ENCODE assay signal across 8 mouse cellular contexts in the genomic region with DNA sequence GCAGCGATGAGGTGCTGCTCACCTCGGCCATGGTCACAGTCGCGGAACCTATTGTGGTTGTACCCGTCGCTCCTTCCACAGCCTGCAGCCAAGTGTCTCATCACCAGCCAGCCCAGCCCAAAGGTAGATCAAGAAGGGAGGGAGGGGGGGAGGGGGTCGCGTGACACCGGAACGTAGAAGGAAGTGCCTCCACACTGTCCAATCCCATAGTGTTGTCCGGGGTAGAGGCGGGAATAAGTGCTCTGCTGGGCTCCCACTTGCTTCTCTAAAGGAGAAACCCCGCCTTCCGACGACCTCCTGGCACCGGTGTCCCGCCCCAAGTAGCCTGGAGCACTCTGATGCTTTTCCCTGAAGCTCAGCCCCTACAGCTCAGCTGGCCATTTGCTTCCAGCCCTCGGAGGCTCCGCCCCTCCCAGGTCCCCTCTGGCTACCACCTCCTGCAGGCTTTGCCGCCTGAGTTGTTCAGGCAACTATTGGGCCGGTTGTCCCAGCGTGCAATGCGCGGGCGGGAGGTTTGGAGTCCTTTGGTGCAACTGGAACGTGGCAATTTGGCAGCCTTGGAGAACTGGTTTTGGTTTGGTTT. TPM values are rescaled to one million over a fixed set of nuclear protein-coding genes. Genes with fewer than 3 reads are reported as not detected.
DNase-seq lines count a peak whose midpoint lies in the region; ATAC-seq and TF ChIP-seq lines count a peak whose summit lies in the region.

A gene (minus strand): TSS at position 183 of the 583 bp plus-strand sequence.
A gene (plus strand): TSS at position 400 of the 583 bp plus-strand sequence.

- no peak within 1 kb of the TSS for H3K27ac ChIP-seq in ES-E14 (ENCODE audit: insufficient read depth, low read depth, low read length, poor library complexity, severe bottlenecking)
- H3K27ac ChIP-seq in forebrain, embryonic 15.5 days (replicated peaks): peak within 1 kb of the TSS; percentile 68
- H3K27ac ChIP-seq in layer of hippocampus, adult 2 months: peak within 1 kb of the TSS; percentile 79
- H3K27ac ChIP-seq in lung, embryonic 14.5 days (ENCODE audit: low read depth): peak within 1 kb of the TSS; percentile 48; the same call in 1 of the 2 replicates
- no peak within 1 kb of the TSS for H3K27ac ChIP-seq in olfactory bulb, adult 2 months (ENCODE audit: insufficient read depth, low read depth, low read length)
- peak within 1 kb of the TSS; percentile 1; the same call in 1 of the 2 replicates for H3K27ac ChIP-seq in thymus, adult 2 months (ENCODE audit: control insufficient read depth, insufficient read depth, low read length)

- H3K9ac ChIP-seq in ES-E14 (ENCODE audit: insufficient read depth, low read depth, low read length, poor library complexity, severe bottlenecking): peak within 1 kb of the TSS; percentile 92
- peak within 1 kb of the TSS; percentile 68 for H3K9ac ChIP-seq in forebrain, embryonic 15.5 days (replicated peaks)
- peak within 1 kb of the TSS; percentile 59 for H3K9ac ChIP-seq in lung, embryonic 14.5 days

- DNase-seq in ES-E14 (ENCODE audit: low read depth, low spot score): peak; percentile 78
- peak; percentile 95 for DNase-seq in cerebellum, adult 11-12 months
- DNase-seq in heart, postnatal 36 days: peak; percentile 79 to 82
- DNase-seq in layer of hippocampus, adult 2 months (ENCODE audit: low spot score in 2 of 2): peak; percentile 69 to 89
- peak; percentile 90 for DNase-seq in lung, embryonic 14.5 days
- peak; percentile 77 for DNase-seq in thymus, adult 2 months

- intact Hi-C loops in heart, postnatal 36 days (cut with DNase I): no loop called here

- H3K4me3 ChIP-seq in ES-E14 (ENCODE audit: insufficient read depth in 1 of 2, low read depth in 1 of 2, low read length in 2 of 2, poor library complexity in 1 of 2, severe bottlenecking in 1 of 2): peak within 1 kb of the TSS; percentile 86
- peak within 1 kb of the TSS; percentile 58 for H3K4me3 ChIP-seq in forebrain, embryonic 15.5 days
- peak within 1 kb of the TSS; percentile 73 for H3K4me3 ChIP-seq in layer of hippocampus, adult 2 months
- peak within 1 kb of the TSS; percentile 53 for H3K4me3 ChIP-seq in lung, embryonic 14.5 days (ENCODE audit: low read depth, low read length)
- H3K4me3 ChIP-seq in olfactory bulb, adult 2 months (ENCODE audit: insufficient read depth, low read depth, low read length): peak within 1 kb of the TSS; percentile 81
- H3K4me3 ChIP-seq in thymus, adult 2 months (ENCODE audit: control insufficient read depth, insufficient read depth, low read length): peak within 1 kb of the TSS; percentile 92

- WGBS in forebrain, embryonic 15.5 days: 14% methylated on average over 26 of the region's 26 CpGs
- WGBS in lung, embryonic 14.5 days: 12% methylated on average over 23 of the region's 26 CpGs
- 15% methylated on average over 26 of the region's 26 CpGs for WGBS in olfactory bulb, adult 2 months
- WGBS in thymus, adult 2 months: 4% methylated on average over 22 of the region's 26 CpGs

- in situ Hi-C loops in ES-E14 (cut with MboI; ENCODE audit: low sequenced_read_pairs in 2 of 2, unreplicated experiment in 2 of 2): no loop called here

- no peaks in the 10 kb centered on the region for H3K27me3 ChIP-seq in forebrain, embryonic 15.5 days
- H3K27me3 ChIP-seq in lung, embryonic 14.5 days (ENCODE audit: insufficient read depth, low read length): no peaks in the 10 kb centered on the region
- no peaks in the 10 kb centered on the region for H3K27me3 ChIP-seq in thymus, adult 2 months (ENCODE audit: control insufficient read depth, insufficient read depth, low read length)

- no peaks in the 10 kb centered on the region for H3K36me3 ChIP-seq in ES-E14 (ENCODE audit: control insufficient read depth, insufficient read depth, low read length, poor library complexity, severe bottlenecking)
- H3K36me3 ChIP-seq in forebrain, embryonic 15.5 days: no peaks in the 10 kb centered on the region
- 0 out of 2 replicates have a peak, but pooled peaks cover 3% of the 10 kb centered on the region for H3K36me3 ChIP-seq in lung, embryonic 14.5 days (ENCODE audit: insufficient read depth)
- H3K36me3 ChIP-seq in thymus, adult 2 months (ENCODE audit: control insufficient read depth, insufficient read depth, low read length): no peaks in the 10 kb centered on the region

- ATAC-seq in forebrain, embryonic 15.5 days (replicated peaks): peak; percentile 100
- peak; percentile 100 for ATAC-seq in lung, embryonic 14.5 days (ENCODE audit: insufficient read depth)

- TF ChIP-seq CTCF in layer of hippocampus, adult 2 months (conservative IDR thresholded peaks at IDR 0.05): no peak
- 0 out of 2 replicates have a peak, but pooled peaks have one; percentile 6 for TF ChIP-seq CTCF in lung, embryonic 14.5 days (IDR thresholded peaks at IDR 0.05; ENCODE audit: low read depth)
- no peak for TF ChIP-seq CTCF in olfactory bulb, adult 2 months (IDR thresholded peaks at IDR 0.05; ENCODE audit: insufficient read depth, low read depth, low read length)
- TF ChIP-seq CTCF in thymus, adult 2 months (IDR thresholded peaks at IDR 0.05; ENCODE audit: borderline replicate concordance, control insufficient read depth, extremely low read depth, insufficient read depth, low read length, poor library complexity): no peak

- H3K4me2 ChIP-seq in forebrain, embryonic 15.5 days (replicated peaks): peak within 1 kb of the TSS; percentile 41
- H3K4me2 ChIP-seq in lung, embryonic 14.5 days: peak within 1 kb of the TSS; percentile 62

- TF ChIP-seq POLR2A in olfactory bulb, adult 2 months (IDR thresholded peaks at IDR 0.05; ENCODE audit: insufficient read depth, low read depth, low read length): no peak
- TF ChIP-seq POLR2A in thymus, adult 2 months (IDR thresholded peaks at IDR 0.05; ENCODE audit: control insufficient read depth, extremely low read depth, insufficient read depth, low read length, poor library complexity): no peak

- no peaks in the 10 kb centered on the region for H3K4me1 ChIP-seq in ES-E14 (ENCODE audit: control insufficient read depth in 2 of 2, insufficient read depth in 2 of 2, low read length in 2 of 2, poor library complexity in 1 of 2)
- peaks cover 14% of the 10 kb centered on the region for H3K4me1 ChIP-seq in forebrain, embryonic 15.5 days
- no peaks in the 10 kb centered on the region for H3K4me1 ChIP-seq in lung, embryonic 14.5 days (ENCODE audit: insufficient read depth)
- H3K4me1 ChIP-seq in olfactory bulb, adult 2 months (ENCODE audit: control insufficient read depth, insufficient read depth, low read length): no peaks in the 10 kb centered on the region
- peaks cover 4% of the 10 kb centered on the region; the same call in 1 of the 2 replicates for H3K4me1 ChIP-seq in thymus, adult 2 months (replicated peaks; ENCODE audit: control insufficient read depth, insufficient read depth, low read length)

- no peaks in the 10 kb centered on the region for H3K9me3 ChIP-seq in ES-E14 (ENCODE audit: control insufficient read depth, insufficient read depth, low read depth, low read length)
- H3K9me3 ChIP-seq in forebrain, embryonic 15.5 days: no peaks in the 10 kb centered on the region
- no peaks in the 10 kb centered on the region for H3K9me3 ChIP-seq in lung, embryonic 14.5 days (ENCODE audit: low read depth, low read length)

TF ChIP-seq in ES-E14, 5 proteins besides CTCF, POLR2A, EP300 and RAD21:
- TF ChIP-seq ZNF384 (IDR thresholded peaks at IDR 0.05; ENCODE audit: low read depth, low read length) (no peak), ZC3H11A (IDR thresholded peaks at IDR 0.05; ENCODE audit: borderline replicate concordance, low read depth, low read length) (no peak), HCFC1 (IDR thresholded peaks at IDR 0.05; ENCODE audit: borderline replicate concordance, insufficient read depth, low read length) (no peak), MAFK (IDR thresholded peaks at IDR 0.05; ENCODE audit: insufficient read depth, low read depth, low read length) (no peak), CHD2 (IDR thresholded peaks at IDR 0.05; ENCODE audit: low read depth, low read length) (no peak)

RNA-seq across cellular contexts. Expression of the first gene that starts in this region (rescaled TPM):
- total RNA-seq in ES-E14 (2012; rRNA removed): 14.7 and 15.4 TPM in 2 replicates
- 15.4 and 15.8 TPM in 2 replicates for polyA plus RNA-seq in forebrain, embryonic 15.5 days (2015; fragmentation: Nextera tagmentation; extraction: Ambion mirVana)
- 10 to 100 TPM; 14.6 to 17.3 TPM for total RNA-seq in heart, postnatal 36 days (2021)
- 10 to 100 TPM; 18.7 to 22.2 TPM for total RNA-seq in layer of hippocampus, adult 2 months (2021)
- 21.0 and 23.5 TPM in 2 replicates for polyA plus RNA-seq in lung, embryonic 14.5 days (2014; fragmentation: Nextera tagmentation; extraction: Ambion mirVana)
- polyA plus RNA-seq in olfactory bulb, adult 2 months (2012; ENCODE audit: insufficient read depth, insufficient read length, low replicate concordance, missing spikeins): not detected in 2 replicates
- polyA plus RNA-seq in thymus, adult 2 months (2012; rRNA removed): 2.7 and 3.9 TPM in 2 replicates

RNA-seq across cellular contexts. Expression of the second gene that starts in this region (rescaled TPM):
- total RNA-seq in ES-E14 (2012; rRNA removed): 8.1 and 11.6 TPM in 2 replicates
- polyA plus RNA-seq in forebrain, embryonic 15.5 days (2015; fragmentation: Nextera tagmentation; extraction: Ambion mirVana): 4.1 and 4.8 TPM in 2 replicates
- total RNA-seq in heart, postnatal 36 days (2021): 1 to 10 TPM in 1 of 2 experiments, under 1 TPM in 1; 0.44 to 1.1 TPM
- 1 to 10 TPM; 1.9 TPM for total RNA-seq in layer of hippocampus, adult 2 months (2021)
- 13.3 and 13.9 TPM in 2 replicates for polyA plus RNA-seq in lung, embryonic 14.5 days (2014; fragmentation: Nextera tagmentation; extraction: Ambion mirVana)
- not detected in 2 replicates for polyA plus RNA-seq in olfactory bulb, adult 2 months (2012; ENCODE audit: insufficient read depth, insufficient read length, low replicate concordance, missing spikeins)
- polyA plus RNA-seq in thymus, adult 2 months (2012; rRNA removed): 0.97 and 1.2 TPM in 2 replicates

Comparison
In these comparisons a context has a peak if more than half of its experiments do, and no peak if none do; other contexts are left out.
1. H3K27ac ChIP-seq: peak in forebrain, embryonic 15.5 days (single experiment), layer of hippocampus, adult 2 months (single experiment), lung, embryonic 14.5 days (single experiment) and thymus, adult 2 months (single experiment); none in ES-E14 (single experiment) and olfactory bulb, adult 2 months (single experiment).
2. Peak in every context shown above with its lines, with median percentiles within 50 percentile points of each other: DNase-seq, H3K4me3 ChIP-seq and H3K9ac ChIP-seq.